Mouse (Mus musculus) forebrain, embryonic 13.5 days (tissue): ENCODE results near the gene Cage1. TPM values are rescaled to one million over a fixed set of nuclear protein-coding genes. Genes with fewer than 3 reads are reported as not detected.

Experiments
- ATAC-seq: fragments of 200-750 bp; cut with Nextera tagmentation; 2 replicates; pipeline ENCODE4 v1.8.0; 2017
- H3K27ac ChIP-seq: fragments of 300-500 bp; sonication (generic); 2 replicates; pipeline ENCODE4 v1.5.1; 2015; ENCODE audit warnings: inconsistent platforms, mild to moderate bottlenecking, moderate library complexity
- H3K27me3 ChIP-seq: fragments of 300-500 bp; sonication (generic); 2 replicates; pipeline ENCODE4 v1.6.1; 2015; ENCODE audit warnings: mild to moderate bottlenecking, inconsistent platforms
- H3K36me3 ChIP-seq: fragments of 300-500 bp; sonication (generic); 2 replicates; pipeline ENCODE4 v1.6.1; 2015; ENCODE audit warnings: mild to moderate bottlenecking, inconsistent platforms; ENCODE audit not compliant: poor library complexity, severe bottlenecking
- H3K4me1 ChIP-seq: fragments of 300-500 bp; sonication (generic); 2 replicates; pipeline ENCODE4 v1.6.1; 2015; ENCODE audit warnings: inconsistent platforms
- H3K4me2 ChIP-seq: fragments of 300-500 bp; sonication (generic); 2 replicates; pipeline ENCODE4 v1.6.1; 2015; ENCODE audit warnings: inconsistent platforms, mild to moderate bottlenecking, moderate library complexity
- H3K4me3 ChIP-seq: fragments of 300-500 bp; sonication (generic); 2 replicates; pipeline ENCODE4 v1.5.1; 2015; ENCODE audit warnings: mild to moderate bottlenecking, inconsistent platforms
- H3K9ac ChIP-seq: fragments of 300-500 bp; sonication (generic); 2 replicates; pipeline ENCODE4 v1.6.1; 2015; ENCODE audit warnings: mild to moderate bottlenecking, inconsistent platforms
- H3K9me3 ChIP-seq: fragments of 300-500 bp; sonication (generic); replicated peaks from 2 replicates; pipeline ENCODE4 v1.6.1; 2016; ENCODE audit warnings: inconsistent platforms
- WGBS: fragments of 180-500 bp; shearing (Covaris S2); methylation state at CpG from one replicate; pipeline ENCODE4 v1.1.7; 2015; 5-methylcytosine and 5-hydroxymethylcytosine counted together
- polyA plus RNA-seq: library from polyadenylated mRNA; unstranded; fragments of >200 nt; fragmentation: Nextera tagmentation; extraction: Ambion mirVana; gene quantifications from 2 replicates; pipeline ENCODE4 v1.2.1, GENCODE M21; 2015

Cage1 gene
- polyA plus RNA-seq, 1 experiment from 2014 or later: 1.2 TPM

GRCm38 (mm10) chr13:37974036-37974435, 62.8 kb downstream of the Cage1 start:
- H3K27me3 ChIP-seq: no peaks in the 10 kb centered on the region
- WGBS: 92% methylated on average over 6 of the region's 6 CpGs
- no peaks in the 10 kb centered on the region for H3K4me1 ChIP-seq
- no peak for ATAC-seq
- H3K27ac ChIP-seq: no peak overlapping the region
- no peak overlapping the region for H3K4me2 ChIP-seq
- peaks cover 39% of the 10 kb centered on the region for H3K36me3 ChIP-seq
- H3K9ac ChIP-seq: no peak overlapping the region
- H3K4me3 ChIP-seq: no peak overlapping the region
- no peaks in the 10 kb centered on the region for H3K9me3 ChIP-seq

- H3K27me3 ChIP-seq: no peaks in the 10 kb centered on the region
- peaks cover 12% of the 10 kb centered on the region; the same call in 1 of the 2 replicates for H3K36me3 ChIP-seq
- no peak overlapping the region for H3K27ac ChIP-seq
- no peak overlapping the region for H3K4me3 ChIP-seq
- 92% methylated on average over 11 of the region's 11 CpGs for WGBS
- H3K4me2 ChIP-seq: no peak overlapping the region
- no peak overlapping the region for H3K9ac ChIP-seq
- ATAC-seq: no peak
- peaks cover 7% of the 10 kb centered on the region for H3K4me1 ChIP-seq
- no peaks in the 10 kb centered on the region for H3K9me3 ChIP-seq
Observed at GRCm38 (mm10) chr13:37970887-37971530, 65.9 kb downstream of the Cage1 start.

GRCm38 (mm10) chr13:37969988-37970387, 66.9 kb downstream of the Cage1 start:
- WGBS: 70% methylated on average over 8 of the region's 8 CpGs
- Histone ChIP-seq H3K9ac (no peak overlapping the region), H3K36me3 (peaks cover 7% of the 10 kb centered on the region; the same call in 1 of the 2 replicates)

GRCm38 (mm10) chr13:37969337-37969736, 67.5 kb downstream of the Cage1 start:
- 14% methylated on average over 14 of the region's 14 CpGs for WGBS
- no peak overlapping the region for H3K27ac ChIP-seq
- H3K4me1 ChIP-seq: peaks cover 14% of the 10 kb centered on the region
- 0 out of 2 replicates have a peak, but pooled peaks cover 4% of the 10 kb centered on the region for H3K27me3 ChIP-seq
- H3K9ac ChIP-seq: no peak overlapping the region
- ATAC-seq: peak; percentile 40
- no peaks in the 10 kb centered on the region for H3K9me3 ChIP-seq
- H3K4me2 ChIP-seq: no peak overlapping the region
- H3K36me3 ChIP-seq: 0 out of 2 replicates have a peak, but pooled peaks cover 4% of the 10 kb centered on the region
- H3K4me3 ChIP-seq: no peak overlapping the region

More at GRCm38 (mm10) chr13:37969988-37970387, 66.9 kb downstream of the Cage1 start:
- Histone ChIP-seq H3K4me2 (no peak overlapping the region), H3K4me3 (no peak overlapping the region), H3K27me3 (no peaks in the 10 kb centered on the region), H3K9me3 (no peaks in the 10 kb centered on the region), H3K4me1 (peaks cover 7% of the 10 kb centered on the region), H3K27ac (no peak overlapping the region)
- ATAC-seq: peak; percentile 81

GRCm38 (mm10) chr13:37967565-37967964, 69.3 kb downstream of the Cage1 start:
- H3K4me2 ChIP-seq: no peak overlapping the region

GRCm38 (mm10) chr13:37967052-37967437, 69.8 kb downstream of the Cage1 start:
- Histone ChIP-seq H3K9me3 (no peaks in the 10 kb centered on the region), H3K4me1 (peaks cover 23% of the 10 kb centered on the region), H3K27me3 (0 out of 2 replicates have a peak, but pooled peaks cover 7% of the 10 kb centered on the region), H3K4me3 (no peak overlapping the region), H3K27ac (0 out of 2 replicates have a peak overlapping the region, but pooled peaks have one; percentile 3), H3K4me2 (no peak overlapping the region), H3K36me3 (no peaks in the 10 kb centered on the region), H3K9ac (no peak overlapping the region)
- no peak for ATAC-seq
- 52% methylated on average over 12 of the region's 12 CpGs for WGBS

More at GRCm38 (mm10) chr13:37967565-37967964, 69.3 kb downstream of the Cage1 start:
- H3K4me3 ChIP-seq: no peak overlapping the region
- H3K27me3 ChIP-seq: 0 out of 2 replicates have a peak, but pooled peaks cover 7% of the 10 kb centered on the region
- 0 out of 2 replicates have a peak, but pooled peaks cover 2% of the 10 kb centered on the region for H3K36me3 ChIP-seq
- H3K27ac ChIP-seq: 0 out of 2 replicates have a peak overlapping the region, but pooled peaks have one; percentile 3
- no peaks in the 10 kb centered on the region for H3K9me3 ChIP-seq
- ATAC-seq: no peak
- WGBS: 65% methylated on average over 10 of the region's 10 CpGs
- peaks cover 23% of the 10 kb centered on the region for H3K4me1 ChIP-seq
- no peak overlapping the region for H3K9ac ChIP-seq

- H3K4me1 ChIP-seq: peaks cover 23% of the 10 kb centered on the region
- H3K4me2 ChIP-seq: no peak overlapping the region
- H3K27me3 ChIP-seq: 0 out of 2 replicates have a peak, but pooled peaks cover 7% of the 10 kb centered on the region
- H3K4me3 ChIP-seq: no peak overlapping the region
- H3K9me3 ChIP-seq: no peaks in the 10 kb centered on the region
- WGBS: 79% methylated on average over 15 of the region's 15 CpGs
- H3K27ac ChIP-seq: 0 out of 2 replicates have a peak overlapping the region, but pooled peaks have one; percentile 3
- no peak overlapping the region for H3K9ac ChIP-seq
- ATAC-seq: no peak
- no peaks in the 10 kb centered on the region for H3K36me3 ChIP-seq
Observed at GRCm38 (mm10) chr13:37966256-37967051, 70.4 kb downstream of the Cage1 start.

GRCm38 (mm10) chr13:37965126-37965914, 71.5 kb downstream of the Cage1 start:
- 35% methylated on average over 17 of the region's 17 CpGs for WGBS
- Histone ChIP-seq H3K4me1 (peaks cover 23% of the 10 kb centered on the region), H3K4me3 (no peak overlapping the region), H3K27ac (no peak overlapping the region), H3K9ac (no peak overlapping the region), H3K36me3 (no peaks in the 10 kb centered on the region), H3K9me3 (no peaks in the 10 kb centered on the region), H3K27me3 (0 out of 2 replicates have a peak, but pooled peaks cover 7% of the 10 kb centered on the region), H3K4me2 (no peak overlapping the region)
- ATAC-seq: no peak

- peaks cover 23% of the 10 kb centered on the region for H3K4me1 ChIP-seq
- H3K27me3 ChIP-seq: 0 out of 2 replicates have a peak, but pooled peaks cover 7% of the 10 kb centered on the region
- 0 out of 2 replicates have a peak overlapping the region, but pooled peaks have one; percentile 34 for H3K9ac ChIP-seq
- no peaks in the 10 kb centered on the region for H3K36me3 ChIP-seq
- ATAC-seq: no peak
- H3K9me3 ChIP-seq: no peaks in the 10 kb centered on the region
- H3K4me2 ChIP-seq: peak overlapping the region; percentile 57
- no peak overlapping the region for H3K27ac ChIP-seq
- 33% methylated on average over 20 of the region's 20 CpGs for WGBS
- peak overlapping the region; percentile 33; the same call in 1 of the 2 replicates for H3K4me3 ChIP-seq
Observed at GRCm38 (mm10) chr13:37964128-37965087, 72.5 kb downstream of the Cage1 start.

- Histone ChIP-seq H3K4me1 (peaks cover 23% of the 10 kb centered on the region), H3K9me3 (no peaks in the 10 kb centered on the region), H3K9ac (peak overlapping the region; percentile 34; the same call in 1 of the 2 replicates), H3K27ac (no peak overlapping the region), H3K27me3 (0 out of 2 replicates have a peak, but pooled peaks cover 7% of the 10 kb centered on the region), H3K4me3 (peak overlapping the region; percentile 33), H3K36me3 (no peaks in the 10 kb centered on the region), H3K4me2 (peak overlapping the region; percentile 57)
- 1% methylated on average over 12 of the region's 12 CpGs for WGBS
- peak; percentile 20; the same call in 1 of the 2 replicates for ATAC-seq
Observed at GRCm38 (mm10) chr13:37963354-37964007, 73.4 kb downstream of the Cage1 start.
